Mouse (Mus musculus) hindbrain, postnatal 0 days (tissue): ENCODE results near the gene Shank2. TPM values are rescaled to one million over a fixed set of nuclear protein-coding genes. Genes with fewer than 3 reads are reported as not detected.

Source experiments
- ATAC-seq: fragments of 200-750 bp; cut with Nextera tagmentation; 2 replicates; pipeline ENCODE4 v1.8.0; 2017; ENCODE audit warnings: mild to moderate bottlenecking, moderate TSS enrichment, moderate library complexity
- DNase-seq: peaks from one replicate; pipeline ENCODE4 v3.0.0-alpha.2; 2015; ENCODE audit warnings: low spot score
- H3K27ac ChIP-seq: fragments of 300-500 bp; sonication (generic); 2 replicates; pipeline ENCODE4 v1.5.1; 2014; ENCODE audit warnings: mild to moderate bottlenecking
- H3K27me3 ChIP-seq: fragments of 300-500 bp; sonication (generic); 2 replicates; pipeline ENCODE4 v1.6.1; 2014; ENCODE audit warnings: low read length, mixed read lengths; ENCODE audit not compliant: insufficient read depth
- H3K36me3 ChIP-seq: fragments of 300-500 bp; sonication (generic); 2 replicates; pipeline ENCODE4 v1.6.1; 2014; ENCODE audit warnings: low read length, mixed read lengths; ENCODE audit not compliant: insufficient read depth
- H3K4me1 ChIP-seq: fragments of 300-500 bp; sonication (generic); 2 replicates; pipeline ENCODE4 v1.6.1; 2014; ENCODE audit warnings: antibody characterized with exemption, low read length, mixed read lengths; ENCODE audit not compliant: insufficient read depth
- H3K4me2 ChIP-seq: fragments of 300-500 bp; sonication (generic); 2 replicates; pipeline ENCODE4 v1.6.1; 2014; ENCODE audit warnings: low read depth, mild to moderate bottlenecking, low read length, moderate library complexity, mixed read lengths
- H3K4me3 ChIP-seq: fragments of 300-500 bp; sonication (generic); 2 replicates; pipeline ENCODE4 v1.5.1; 2014; ENCODE audit warnings: low read length
- H3K9ac ChIP-seq: fragments of 300-500 bp; sonication (generic); replicated peaks from 2 replicates; pipeline ENCODE4 v1.6.1; 2014; ENCODE audit warnings: mild to moderate bottlenecking, low read length, moderate library complexity, mixed read lengths
- H3K9me3 ChIP-seq: fragments of 300-500 bp; sonication (generic); 2 replicates; pipeline ENCODE4 v1.6.1; 2016; ENCODE audit warnings: low read length, mixed read lengths
- CTCF ChIP-seq: IDR thresholded peaks from 2 replicates; pipeline ENCODE4 v1.5.1; 2016; ENCODE audit warnings: antibody characterized with exemption, control low read depth, low read depth
- WGBS: fragments of 180-500 bp; shearing (Covaris S2); extraction: QIAGEN DNeasy Blood & Tissue Kit; methylation state at CpG from one replicate; pipeline ENCODE4 v1.1.7; 2014; 5-methylcytosine and 5-hydroxymethylcytosine counted together
- polyA plus RNA-seq: library from polyadenylated mRNA; unstranded; fragments of >200 nt; fragmentation: Nextera tagmentation; extraction: Ambion mirVana; gene quantifications from 2 replicates; pipeline ENCODE4 v1.2.1, GENCODE M21; 2015
- total RNA-seq: library from RNA; depleted of rRNA; stranded (reverse); fragments of >200 nt; gene quantifications from 2 replicates; pipeline ENCODE4 v1.2.3, GENCODE M21; 2014

Shank2 gene
- total and polyA plus RNA-seq, 2 experiments from 2014 or later = 8.4 to 28.0 TPM

- Histone ChIP-seq H3K27ac (peak overlapping the region; percentile 48; the same call in 1 of the 2 replicates), H3K4me2 (no peak overlapping the region), H3K27me3 (no peaks in the 10 kb centered on the region), H3K36me3 (no peaks in the 10 kb centered on the region), H3K9ac (no peak overlapping the region), H3K4me3 (no peak overlapping the region), H3K9me3 (no peaks in the 10 kb centered on the region), H3K4me1 (peaks cover 6% of the 10 kb centered on the region)
- TF ChIP-seq CTCF = no peak
- WGBS = 75% methylated on average over 11 of the region's 11 CpGs
- DNase-seq (peak; percentile 27), ATAC-seq (peak; percentile 55; the same call in 1 of the 2 replicates)
Observed at GRCm38 (mm10) chr7:144134699-144135098, 133.0 kb downstream of the Shank2 start.

DNA sequence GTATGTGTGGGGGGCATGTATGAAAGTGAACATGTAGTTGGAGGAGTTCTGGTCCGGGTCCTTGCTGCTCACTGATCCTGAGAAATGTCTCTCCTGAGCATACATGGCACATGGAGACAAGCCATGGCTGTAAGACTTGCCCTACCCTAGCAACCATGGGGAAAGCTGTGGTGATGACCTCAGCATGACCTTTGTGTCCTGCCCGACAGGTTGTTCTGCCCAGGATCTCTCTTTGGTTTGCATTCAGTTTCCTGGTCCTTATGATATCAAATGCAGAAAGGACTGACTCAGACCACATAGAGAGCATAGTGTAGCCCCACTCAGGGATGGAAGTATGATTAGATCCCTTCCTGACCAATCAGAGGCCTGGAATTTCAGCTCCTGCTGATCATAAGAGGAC is 136.1 kb downstream of the Shank2 start:
- Histone ChIP-seq H3K27me3 (no peaks in the 10 kb centered on the region), H3K9ac (no peak overlapping the region), H3K4me3 (no peak overlapping the region), H3K9me3 (no peaks in the 10 kb centered on the region), H3K4me1 (peaks cover 16% of the 10 kb centered on the region), H3K36me3 (no peaks in the 10 kb centered on the region), H3K4me2 (no peak overlapping the region), H3K27ac (no peak overlapping the region)
- no peak for DNase-seq
- ATAC-seq = no peak
- TF ChIP-seq CTCF = no peak
- 75% methylated on average over 2 of the region's 2 CpGs for WGBS

DNA sequence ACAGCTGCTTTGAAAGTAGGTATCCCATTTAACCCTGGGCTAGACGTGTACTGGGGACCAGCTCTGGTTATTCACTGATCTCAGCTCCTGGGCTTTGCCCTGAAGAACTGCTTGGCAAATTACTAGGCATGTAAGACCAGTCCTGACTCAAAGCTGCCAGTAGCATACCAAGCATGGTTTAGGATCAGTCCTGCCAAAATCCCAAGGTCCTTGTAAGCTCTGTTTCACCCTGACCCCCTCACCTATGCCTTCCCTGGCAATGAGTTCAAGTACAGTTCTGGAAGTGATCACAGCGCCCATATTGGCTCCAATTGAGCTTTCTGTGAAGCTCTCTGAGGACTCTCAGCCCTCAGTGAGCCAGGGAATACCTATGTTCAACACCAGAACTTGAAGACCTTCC is 136.7 kb downstream of the Shank2 start:
- Histone ChIP-seq H3K36me3 (no peaks in the 10 kb centered on the region), H3K9me3 (no peaks in the 10 kb centered on the region), H3K27me3 (no peaks in the 10 kb centered on the region), H3K4me3 (no peak overlapping the region), H3K27ac (no peak overlapping the region), H3K4me2 (no peak overlapping the region), H3K9ac (no peak overlapping the region), H3K4me1 (peaks cover 15% of the 10 kb centered on the region)
- WGBS = 65% methylated on average over 2 of the region's 2 CpGs
- no peak for ATAC-seq
- DNase-seq = no peak
- TF ChIP-seq CTCF = no peak

DNA sequence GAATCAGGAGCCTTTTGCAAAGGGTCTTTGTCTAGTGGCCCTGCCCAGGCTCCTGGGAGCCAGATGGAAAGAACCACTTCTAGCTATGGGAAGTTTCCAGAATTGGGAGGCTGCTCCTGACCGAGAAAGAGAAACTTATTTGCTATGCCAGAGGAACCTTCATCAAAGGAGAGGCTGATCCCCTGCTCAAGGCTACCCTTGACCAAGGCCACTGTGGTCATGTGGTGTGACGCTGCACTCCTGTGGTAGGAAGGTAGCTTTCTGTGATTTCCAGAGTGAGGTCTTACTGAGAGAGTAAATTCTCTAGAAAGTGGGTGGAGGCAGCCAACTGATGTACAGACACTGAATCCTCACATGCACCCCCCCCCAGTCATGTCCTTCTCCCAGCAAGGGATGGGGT is 138.0 kb downstream of the Shank2 start:
- H3K27ac ChIP-seq = no peak overlapping the region
- no peak overlapping the region for H3K4me2 ChIP-seq
- H3K27me3 ChIP-seq = no peaks in the 10 kb centered on the region
- no peak overlapping the region for H3K9ac ChIP-seq
- DNase-seq (no peak), ATAC-seq (no peak)
- peaks cover 13% of the 10 kb centered on the region; the same call in 1 of the 2 replicates for H3K4me1 ChIP-seq
- WGBS = 71% methylated on average over 2 of the region's 2 CpGs
- no peaks in the 10 kb centered on the region for H3K9me3 ChIP-seq
- TF ChIP-seq CTCF = no peak
- H3K36me3 ChIP-seq = no peaks in the 10 kb centered on the region
- no peak overlapping the region for H3K4me3 ChIP-seq

DNA sequence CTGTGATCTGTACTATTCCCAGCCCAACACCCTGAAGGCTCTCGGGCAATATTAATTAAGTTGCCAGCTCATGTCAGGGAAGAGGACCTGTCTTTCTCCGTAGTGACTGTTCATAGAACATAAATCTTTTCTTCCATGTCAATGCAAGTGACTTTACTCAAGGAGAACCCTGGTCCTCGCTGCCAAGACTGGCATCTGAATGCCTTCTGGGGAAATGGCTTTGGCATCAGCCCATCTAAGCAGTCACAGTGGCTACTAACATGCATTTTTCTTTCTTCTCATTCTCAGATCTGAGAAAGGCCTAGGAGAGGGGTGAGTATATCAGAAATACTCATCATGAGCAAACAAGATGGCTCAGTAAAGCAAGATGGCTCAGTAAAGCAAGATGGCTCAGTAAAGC is 138.7 kb downstream of the Shank2 start:
- H3K27ac ChIP-seq = no peak overlapping the region; the same call in 1 of the 2 replicates
- DNase-seq = peak; percentile 56
- H3K36me3 ChIP-seq = no peaks in the 10 kb centered on the region

GRCm38 (mm10) chr7:144142036-144142435 is 140.3 kb downstream of the Shank2 start:
- DNase-seq (peak; percentile 25), ATAC-seq (no peak)
- H3K9me3 ChIP-seq = no peaks in the 10 kb centered on the region
- no peak overlapping the region for H3K4me3 ChIP-seq
- H3K36me3 ChIP-seq = no peaks in the 10 kb centered on the region
- TF ChIP-seq CTCF = no peak
- 61% methylated on average over 4 of the region's 4 CpGs for WGBS
- no peaks in the 10 kb centered on the region for H3K27me3 ChIP-seq
- H3K4me1 ChIP-seq = peaks cover 13% of the 10 kb centered on the region; the same call in 1 of the 2 replicates
- H3K9ac ChIP-seq = no peak overlapping the region
- H3K27ac ChIP-seq = no peak overlapping the region
- no peak overlapping the region for H3K4me2 ChIP-seq

More for the DNA sequence above, 138.7 kb downstream of the Shank2 start:
- Histone ChIP-seq H3K9ac (no peak overlapping the region), H3K4me2 (no peak overlapping the region), H3K9me3 (no peaks in the 10 kb centered on the region), H3K4me3 (no peak overlapping the region), H3K4me1 (peaks cover 13% of the 10 kb centered on the region; the same call in 1 of the 2 replicates), H3K27me3 (no peaks in the 10 kb centered on the region)
- no peak for ATAC-seq
- 34% methylated on average over 3 of the region's 3 CpGs for WGBS
- TF ChIP-seq CTCF = no peak

GRCm38 (mm10) chr7:144143941-144144340 is 142.2 kb downstream of the Shank2 start:
- no peaks in the 10 kb centered on the region for H3K9me3 ChIP-seq
- H3K36me3 ChIP-seq = no peaks in the 10 kb centered on the region
- no peak overlapping the region for H3K27ac ChIP-seq
- no peaks in the 10 kb centered on the region for H3K27me3 ChIP-seq
- no peak for TF ChIP-seq CTCF
- DNase-seq = peak; percentile 72
- peaks cover 13% of the 10 kb centered on the region; the same call in 1 of the 2 replicates for H3K4me1 ChIP-seq
- WGBS = 26% methylated on average over 2 of the region's 2 CpGs
- H3K4me2 ChIP-seq = no peak overlapping the region
- peak; percentile 43 for ATAC-seq
- H3K9ac ChIP-seq = no peak overlapping the region
- no peak overlapping the region for H3K4me3 ChIP-seq
